Mouse (Mus musculus): ENCODE measurements around the gene Gstp2. TPM values are rescaled to one million over a fixed set of nuclear protein-coding genes. Genes with fewer than 3 reads are reported as not detected.

Gstp2 gene
- polyA plus RNA-seq, 1 experiment = not detected

- no peak overlapping the region for H3K4me3 ChIP-seq (ENCODE audit: insufficient read depth, low read length)
- TF ChIP-seq POLR2A (IDR thresholded peaks at IDR 0.05; ENCODE audit: borderline replicate concordance, low read depth, low read length) (no peak), CTCF (IDR thresholded peaks at IDR 0.05; ENCODE audit: low read depth, low read length) (no peak)
- no peak overlapping the region for H3K27ac ChIP-seq (ENCODE audit: insufficient read depth, low read depth, low read length)
- H3K4me1 ChIP-seq (ENCODE audit: control insufficient read depth, insufficient read depth, low read length) = peaks cover 17% of the 10 kb centered on the region
Measured at GRCm38 (mm10) chr19:3995505-3995904, 50.3 kb downstream of the Gstp2 start.

- Histone ChIP-seq H3K27ac (ENCODE audit: insufficient read depth, low read depth, low read length) (no peak overlapping the region), H3K4me1 (ENCODE audit: control insufficient read depth, insufficient read depth, low read length) (peaks cover 17% of the 10 kb centered on the region)
- TF ChIP-seq CTCF (IDR thresholded peaks at IDR 0.05; ENCODE audit: low read depth, low read length) (no peak), POLR2A (IDR thresholded peaks at IDR 0.05; ENCODE audit: borderline replicate concordance, low read depth, low read length) (no peak)
Measured at GRCm38 (mm10) chr19:3994932-3995331, 50.9 kb downstream of the Gstp2 start.

GRCm38 (mm10) chr19:3992416-3992815 lies 53.4 kb downstream of the Gstp2 start, which contains the start of gene Tbx10:
Tbx10 (plus strand) TSS chr19:3992752.
- Histone ChIP-seq H3K4me3 (ENCODE audit: insufficient read depth, low read length) (no peak within 1 kb of the TSS), H3K27ac (ENCODE audit: insufficient read depth, low read depth, low read length) (no peak within 1 kb of the TSS), H3K4me1 (ENCODE audit: control insufficient read depth, insufficient read depth, low read length) (peaks cover 3% of the 10 kb centered on the region)
- TF ChIP-seq POLR2A (IDR thresholded peaks at IDR 0.05; ENCODE audit: borderline replicate concordance, low read depth, low read length) = no peak
- TF ChIP-seq CTCF (IDR thresholded peaks at IDR 0.05; ENCODE audit: low read depth, low read length) = no peak

More at GRCm38 (mm10) chr19:3994932-3995331, 50.9 kb downstream of the Gstp2 start:
- no peak overlapping the region for H3K4me3 ChIP-seq (ENCODE audit: insufficient read depth, low read length)

GRCm38 (mm10) chr19:3991966-3992365 lies 53.9 kb downstream of the Gstp2 start:
- no peak overlapping the region for H3K27ac ChIP-seq (ENCODE audit: insufficient read depth, low read depth, low read length)
- peaks cover 3% of the 10 kb centered on the region for H3K4me1 ChIP-seq (ENCODE audit: control insufficient read depth, insufficient read depth, low read length)
- H3K4me3 ChIP-seq (ENCODE audit: insufficient read depth, low read length) = no peak overlapping the region
- no peak for TF ChIP-seq CTCF (IDR thresholded peaks at IDR 0.05; ENCODE audit: low read depth, low read length)
- TF ChIP-seq POLR2A (IDR thresholded peaks at IDR 0.05; ENCODE audit: borderline replicate concordance, low read depth, low read length) = no peak

- H3K4me3 ChIP-seq (ENCODE audit: insufficient read depth, low read length) = no peak overlapping the region
- peaks cover 6% of the 10 kb centered on the region for H3K4me1 ChIP-seq (ENCODE audit: control insufficient read depth, insufficient read depth, low read length)
- H3K27ac ChIP-seq (ENCODE audit: insufficient read depth, low read depth, low read length) = no peak overlapping the region
- TF ChIP-seq POLR2A (IDR thresholded peaks at IDR 0.05; ENCODE audit: borderline replicate concordance, low read depth, low read length) = no peak
- TF ChIP-seq CTCF (IDR thresholded peaks at IDR 0.05; ENCODE audit: low read depth, low read length) = no peak
Measured at GRCm38 (mm10) chr19:3991562-3991961, 54.3 kb downstream of the Gstp2 start.

- no peak overlapping the region for H3K4me3 ChIP-seq (ENCODE audit: insufficient read depth, low read length)
- no peak for TF ChIP-seq POLR2A (IDR thresholded peaks at IDR 0.05; ENCODE audit: borderline replicate concordance, low read depth, low read length)
- no peak for TF ChIP-seq CTCF (IDR thresholded peaks at IDR 0.05; ENCODE audit: low read depth, low read length)
- H3K27ac ChIP-seq (ENCODE audit: insufficient read depth, low read depth, low read length) = no peak overlapping the region
- H3K4me1 ChIP-seq (ENCODE audit: control insufficient read depth, insufficient read depth, low read length) = peaks cover 5% of the 10 kb centered on the region; the same call in 1 of the 2 replicates
Measured at GRCm38 (mm10) chr19:3990804-3991203, 55.0 kb downstream of the Gstp2 start.

Other genes starting within 250 kb of the Gstp2 start
- gene Chka, start 194.2 kb downstream of the Gstp2 start, polyA plus RNA-seq (2012; ENCODE audit: insufficient read depth, insufficient read length, missing spikeins) = 22.0 and 22.5 TPM in 2 replicates
- gene Tcirg1, start 138.9 kb downstream of the Gstp2 start, polyA plus RNA-seq (2012; ENCODE audit: insufficient read depth, insufficient read length, missing spikeins) = 488 and 518 TPM in 2 replicates
- gene Ndufs8, start 133.2 kb downstream of the Gstp2 start, polyA plus RNA-seq (2012; ENCODE audit: insufficient read depth, insufficient read length, missing spikeins) = 80.5 and 85.1 TPM in 2 replicates
- 83.9 and 85.6 TPM in 2 replicates for gene Aldh3b1, start 116.2 kb downstream of the Gstp2 start, polyA plus RNA-seq (2012; ENCODE audit: insufficient read depth, insufficient read length, missing spikeins)
- gene Unc93b1, start 110.8 kb downstream of the Gstp2 start, polyA plus RNA-seq (2012; ENCODE audit: insufficient read depth, insufficient read length, missing spikeins) = 1,272 and 1,428 TPM in 2 replicates
- gene Aldh3b3, start 87.4 kb downstream of the Gstp2 start, polyA plus RNA-seq (2012; ENCODE audit: insufficient read depth, insufficient read length, missing spikeins) = not detected in 2 replicates
- gene Aldh3b2, start 73.7 kb downstream of the Gstp2 start, polyA plus RNA-seq (2012; ENCODE audit: insufficient read depth, insufficient read length, missing spikeins) = not detected in 2 replicates
- gene Acy3, start 59.5 kb downstream of the Gstp2 start, polyA plus RNA-seq (2012; ENCODE audit: insufficient read depth, insufficient read length, missing spikeins) = 1.1 TPM in 1 of 2 replicates, not detected in the other
- not detected in 2 replicates for gene Tbx10, start 53.3 kb downstream of the Gstp2 start, polyA plus RNA-seq (2012; ENCODE audit: insufficient read depth, insufficient read length, missing spikeins)
- gene Nudt8, start 45.4 kb downstream of the Gstp2 start, polyA plus RNA-seq (2012; ENCODE audit: insufficient read depth, insufficient read length, missing spikeins) = 7.0 and 9.9 TPM in 2 replicates
- 0.80 and 1.3 TPM in 2 replicates for gene Gm49405, start 45.4 kb downstream of the Gstp2 start, polyA plus RNA-seq (2012; ENCODE audit: insufficient read depth, insufficient read length, missing spikeins)
- 1.4 and 3.4 TPM in 2 replicates for gene Doc2g, start 42.7 kb downstream of the Gstp2 start, polyA plus RNA-seq (2012; ENCODE audit: insufficient read depth, insufficient read length, missing spikeins)
- gene Ndufv1, start 33.2 kb downstream of the Gstp2 start, polyA plus RNA-seq (2012; ENCODE audit: insufficient read depth, insufficient read length, missing spikeins) = 62.3 TPM in 2 replicates
- gene Gstp1, start 8.0 kb downstream of the Gstp2 start, polyA plus RNA-seq (2012; ENCODE audit: insufficient read depth, insufficient read length, missing spikeins) = 103 and 118 TPM in 2 replicates
- not detected in 2 replicates for gene Gstp3, start 13.5 kb upstream of the Gstp2 start, polyA plus RNA-seq (2012; ENCODE audit: insufficient read depth, insufficient read length, missing spikeins)
- not detected in 2 replicates for gene Cabp2, start 35.6 kb upstream of the Gstp2 start, polyA plus RNA-seq (2012; ENCODE audit: insufficient read depth, insufficient read length, missing spikeins)
- gene Cdk2ap2, start 51.2 kb upstream of the Gstp2 start, polyA plus RNA-seq (2012; ENCODE audit: insufficient read depth, insufficient read length, missing spikeins) = 98.0 and 98.3 TPM in 2 replicates
- gene Pitpnm1, start 54.0 kb upstream of the Gstp2 start, polyA plus RNA-seq (2012; ENCODE audit: insufficient read depth, insufficient read length, missing spikeins) = 72.3 and 86.7 TPM in 2 replicates
- gene Aip, start 79.8 kb upstream of the Gstp2 start, polyA plus RNA-seq (2012; ENCODE audit: insufficient read depth, insufficient read length, missing spikeins) = 75.1 and 75.6 TPM in 2 replicates
- gene Gpr152, start 93.8 kb upstream of the Gstp2 start, polyA plus RNA-seq (2012; ENCODE audit: insufficient read depth, insufficient read length, missing spikeins) = not detected in 2 replicates
- gene Cabp4, start 98.0 kb upstream of the Gstp2 start, polyA plus RNA-seq (2012; ENCODE audit: insufficient read depth, insufficient read length, missing spikeins) = not detected in 2 replicates
- 276 and 314 TPM in 2 replicates for gene Coro1b, start 102.6 kb upstream of the Gstp2 start, polyA plus RNA-seq (2012; ENCODE audit: insufficient read depth, insufficient read length, missing spikeins)
- gene Ptprcap, start 107.6 kb upstream of the Gstp2 start, polyA plus RNA-seq (2012; ENCODE audit: insufficient read depth, insufficient read length, missing spikeins) = 0.87 and 2.3 TPM in 2 replicates
- gene Rps6kb2, start 117.3 kb upstream of the Gstp2 start, polyA plus RNA-seq (2012; ENCODE audit: insufficient read depth, insufficient read length, missing spikeins) = 32.3 and 39.5 TPM in 2 replicates
- 0.68 and 1.1 TPM in 2 replicates for gene Carns1, start 129.5 kb upstream of the Gstp2 start, polyA plus RNA-seq (2012; ENCODE audit: insufficient read depth, insufficient read length, missing spikeins)
- gene Tbc1d10c, start 145.3 kb upstream of the Gstp2 start, polyA plus RNA-seq (2012; ENCODE audit: insufficient read depth, insufficient read length, missing spikeins) = 0.77 and 0.83 TPM in 2 replicates
- 299 and 331 TPM in 2 replicates for gene Ppp1ca, start 146.0 kb upstream of the Gstp2 start, polyA plus RNA-seq (2012; ENCODE audit: insufficient read depth, insufficient read length, missing spikeins)
- 25.1 and 27.2 TPM in 2 replicates for gene Rad9a, start 155.6 kb upstream of the Gstp2 start, polyA plus RNA-seq (2012; ENCODE audit: insufficient read depth, insufficient read length, missing spikeins)
- 0.40 and 0.56 TPM in 2 replicates for gene Clcf1, start 168.2 kb upstream of the Gstp2 start, polyA plus RNA-seq (2012; ENCODE audit: insufficient read depth, insufficient read length, missing spikeins)
- not detected in 2 replicates for gene AC109138.7, start 168.3 kb upstream of the Gstp2 start, polyA plus RNA-seq (2012; ENCODE audit: insufficient read depth, insufficient read length, missing spikeins)
- gene Pold4, start 185.9 kb upstream of the Gstp2 start, polyA plus RNA-seq (2012; ENCODE audit: insufficient read depth, insufficient read length, missing spikeins) = 77.5 and 93.5 TPM in 2 replicates
- gene Ssh3, start 223.2 kb upstream of the Gstp2 start, polyA plus RNA-seq (2012; ENCODE audit: insufficient read depth, insufficient read length, missing spikeins) = 84.2 and 87.6 TPM in 2 replicates
- 21.8 TPM in 2 replicates for gene Ankrd13d, start 237.1 kb upstream of the Gstp2 start, polyA plus RNA-seq (2012; ENCODE audit: insufficient read depth, insufficient read length, missing spikeins)

Measured in bone marrow macrophage, adult 2 months (primary cell).